Mouse (Mus musculus): Measurements from ENCODE around the gene Tubal3. TPM values are rescaled to one million over a fixed set of nuclear protein-coding genes. Genes with fewer than 3 reads are reported as not detected.
"Not testable (repeated sequence)": the region's sequence is repeated elsewhere in the genome, so short reads cannot be mapped to it uniquely, and the experiment has no call there.

The Tubal3 gene
- total RNA-seq (2021), result not detected
- long read RNA-seq, result 0 reads

DNA sequence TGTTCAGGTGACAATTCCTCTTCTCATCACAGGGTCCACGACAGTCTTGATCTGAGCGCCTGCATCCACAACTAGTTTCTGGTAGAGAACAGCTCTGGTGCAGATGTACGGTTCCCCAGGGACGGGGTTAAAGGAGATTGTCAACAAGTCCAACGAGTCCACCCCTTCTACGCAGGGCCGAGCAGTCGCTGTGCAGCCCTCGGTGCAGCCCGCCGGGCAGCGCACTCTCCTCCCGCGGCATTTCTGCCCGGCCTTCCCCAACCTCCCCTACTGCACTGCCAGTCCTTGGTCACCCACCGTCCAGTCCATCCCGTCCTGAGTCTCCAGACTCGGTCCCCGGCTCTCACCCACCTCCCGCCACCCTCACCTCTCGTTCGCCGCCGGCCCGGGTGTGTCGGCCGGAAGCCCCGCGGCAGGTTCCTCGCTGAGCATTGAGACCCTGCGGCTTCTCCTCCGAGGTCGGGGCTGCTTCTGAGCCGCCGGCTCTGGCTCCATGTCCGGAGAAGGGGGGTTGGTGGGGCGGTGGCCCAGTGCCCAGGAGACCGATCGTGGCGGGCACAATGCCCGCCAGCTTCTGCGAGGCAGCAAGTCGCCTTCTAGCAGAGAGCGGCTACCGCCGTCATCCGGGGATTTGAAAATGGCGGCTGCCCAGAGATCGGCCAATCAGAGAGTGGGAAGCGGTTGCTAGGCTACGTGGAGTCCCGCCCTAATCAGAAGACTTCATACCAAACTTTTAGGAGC, at the start of gene Tubal3, which contains the start of gene Net1:
Gene Tubal3 (plus strand): TSS at position 704 of the 741 bp plus-strand sequence.
Gene Net1 (minus strand): TSS at position 650 of the 741 bp plus-strand sequence.
- DNase-seq (ENCODE audit: low spot score in 2 of 2), result peak; percentile 71 to 91

DNA sequence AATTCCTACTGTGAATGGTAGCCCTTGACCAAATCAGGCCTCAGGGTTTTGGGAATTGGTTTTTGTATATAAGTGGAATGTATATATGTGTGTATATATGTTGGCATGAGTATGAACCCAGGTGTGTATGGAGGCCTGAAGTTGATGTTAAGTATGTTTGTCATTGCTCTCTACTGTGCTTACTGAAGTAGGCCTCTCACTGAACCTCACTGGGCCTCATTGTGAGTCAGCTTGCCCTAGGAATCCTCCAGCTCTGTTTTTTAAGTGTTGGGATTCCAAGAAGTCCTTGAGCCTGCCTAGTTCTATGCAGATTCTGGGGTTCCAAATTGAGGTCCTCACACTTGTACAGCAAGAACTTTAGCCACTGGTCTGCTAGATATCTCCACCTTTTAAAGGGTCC, 48.2 kb upstream of the Tubal3 start:
- DNase-seq (ENCODE audit: low spot score in 2 of 2), result no peak

DNA sequence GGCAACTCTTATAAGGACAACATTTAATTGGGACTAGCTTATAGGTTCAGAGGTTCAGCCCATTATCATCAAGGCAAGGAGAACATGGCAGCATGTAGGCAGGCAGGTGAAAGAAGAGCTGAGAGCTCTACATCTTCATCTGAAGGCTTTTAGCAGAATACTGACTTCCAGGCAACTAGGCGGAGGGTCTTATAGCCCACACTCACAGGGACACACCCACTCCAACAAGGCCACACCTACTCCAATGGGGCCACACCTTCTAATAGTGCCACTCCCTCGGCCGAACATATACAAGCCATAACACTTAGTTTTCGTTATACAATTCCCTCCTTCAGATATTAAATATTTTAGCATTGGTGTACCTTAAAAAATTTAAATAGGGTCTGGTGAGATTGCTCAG, 45.2 kb upstream of the Tubal3 start:
- no peak for DNase-seq (ENCODE audit: low spot score in 2 of 2)

- DNase-seq (ENCODE audit: low spot score in 2 of 2), result peak; percentile 30 to 62
Measured at GRCm38 (mm10) chr13:3876448-3876847, 41.6 kb upstream of the Tubal3 start.

GRCm38 (mm10) chr13:3877185-3877584, 40.9 kb upstream of the Tubal3 start:
- no peak for DNase-seq (ENCODE audit: low spot score in 2 of 2)

DNA sequence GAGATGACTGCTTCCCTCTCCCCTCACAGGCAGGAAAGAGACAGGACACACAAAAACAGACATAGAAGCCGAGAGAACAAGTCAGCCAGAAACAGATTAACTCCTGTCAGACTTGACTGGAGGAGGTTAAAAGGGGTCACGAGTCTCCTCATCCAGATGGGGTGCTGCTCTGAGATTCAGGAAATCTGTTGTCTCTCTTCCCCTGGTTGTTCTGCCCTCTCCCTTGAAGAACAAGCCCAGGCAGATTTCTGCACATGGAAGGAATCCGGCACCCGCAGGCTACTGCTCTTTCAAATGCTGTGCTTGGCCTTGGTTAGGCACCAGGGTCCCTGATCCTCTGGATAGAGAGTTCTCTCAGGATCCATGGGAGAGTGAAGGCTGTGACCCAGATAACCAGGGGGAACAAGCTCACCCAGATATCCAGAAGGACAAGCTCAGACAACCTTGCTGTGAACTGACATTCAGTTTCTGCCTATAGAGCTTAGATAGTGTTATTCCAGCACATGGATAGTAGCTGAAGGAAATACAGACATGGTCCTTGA, 40.3 kb upstream of the Tubal3 start:
- no peak for DNase-seq (ENCODE audit: low spot score in 2 of 2)

GRCm38 (mm10) chr13:3886663-3887062, 31.4 kb upstream of the Tubal3 start:
- no peak for DNase-seq (ENCODE audit: low spot score in 2 of 2)

GRCm38 (mm10) chr13:3889111-3889510, 29.0 kb upstream of the Tubal3 start:
- no peak for DNase-seq (ENCODE audit: low spot score in 2 of 2)

- no peak for DNase-seq (ENCODE audit: low spot score in 2 of 2)
Measured at GRCm38 (mm10) chr13:3890061-3890460, 28.0 kb upstream of the Tubal3 start.

DNA sequence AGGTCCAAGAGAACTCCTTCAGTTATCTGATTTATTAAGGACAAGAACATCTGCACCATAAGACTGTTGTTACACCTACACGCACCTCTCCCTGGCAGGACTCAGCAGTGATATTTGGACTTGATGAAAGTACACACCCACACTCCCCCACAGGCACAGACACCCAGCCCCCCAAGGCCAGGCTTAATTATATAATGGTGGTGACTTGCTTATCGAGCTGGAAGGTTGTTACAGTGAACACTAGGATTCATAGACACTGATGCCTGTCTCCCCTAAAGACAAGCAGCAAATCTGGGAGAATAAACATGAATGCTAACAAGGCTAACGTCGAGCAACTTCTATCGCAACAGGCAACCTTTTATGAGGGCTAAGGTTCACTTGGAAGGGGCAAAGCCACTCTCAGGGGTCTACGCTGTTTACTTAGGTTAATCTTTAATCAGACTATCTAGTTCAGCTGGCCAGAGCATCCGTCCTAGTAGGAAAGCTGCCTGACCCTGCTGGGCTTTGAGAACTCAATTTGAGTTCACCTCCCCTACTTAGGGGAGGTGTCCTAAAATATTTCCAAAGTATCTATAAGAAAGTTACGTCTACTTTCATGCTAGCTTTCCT, 26.5 kb upstream of the Tubal3 start:
- peak; percentile 22 to 28 for DNase-seq (ENCODE audit: low spot score in 2 of 2)

DNA sequence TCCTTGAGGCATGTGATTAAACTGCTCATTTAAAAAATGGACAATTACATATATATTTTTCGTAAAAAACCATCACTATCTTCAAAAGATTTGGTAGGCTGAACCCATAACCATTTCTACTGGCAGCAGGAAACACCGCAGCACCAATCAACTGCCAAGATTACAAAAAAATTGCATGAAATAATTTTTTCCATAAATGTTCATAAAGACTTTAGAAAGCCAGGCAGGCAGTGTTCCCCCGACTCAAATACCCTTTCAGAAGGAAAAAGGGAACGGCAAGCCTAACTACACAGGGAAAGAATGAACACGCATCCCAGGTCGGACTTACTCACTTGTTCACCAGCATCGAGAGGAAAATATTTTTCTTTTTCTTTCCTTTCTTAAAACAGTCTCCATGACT, 25.5 kb upstream of the Tubal3 start:
- DNase-seq (ENCODE audit: low spot score in 2 of 2), result no peak

GRCm38 (mm10) chr13:3893126-3893734, 24.8 kb upstream of the Tubal3 start:
- peak; percentile 82 to 90 for DNase-seq (ENCODE audit: low spot score in 2 of 2)

GRCm38 (mm10) chr13:3894549-3894948, 23.5 kb upstream of the Tubal3 start:
- DNase-seq (ENCODE audit: low spot score in 2 of 2), result no peak

GRCm38 (mm10) chr13:3895397-3895980, 22.6 kb upstream of the Tubal3 start:
- DNase-seq (ENCODE audit: low spot score in 2 of 2), result no peak

DNA sequence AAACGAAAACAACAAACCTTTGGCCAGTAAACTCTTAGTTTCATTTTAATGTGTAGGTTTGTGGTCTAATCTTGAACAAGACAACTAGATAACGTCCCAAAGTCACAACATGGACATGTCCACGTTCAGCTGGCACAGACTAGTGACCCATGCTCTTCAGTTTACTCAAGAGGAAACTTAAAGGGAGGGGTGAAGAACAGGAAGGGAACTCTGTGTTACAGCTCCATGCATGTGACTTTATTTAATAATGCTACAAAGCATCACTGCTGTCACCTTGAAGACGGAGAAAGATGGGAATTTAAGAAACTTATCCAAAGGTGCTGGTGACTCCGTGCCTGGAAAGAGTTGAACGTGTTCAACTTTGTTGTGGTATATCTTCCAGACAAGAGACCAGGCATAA, 22.0 kb upstream of the Tubal3 start:
- DNase-seq (ENCODE audit: low spot score in 2 of 2), result no peak

DNA sequence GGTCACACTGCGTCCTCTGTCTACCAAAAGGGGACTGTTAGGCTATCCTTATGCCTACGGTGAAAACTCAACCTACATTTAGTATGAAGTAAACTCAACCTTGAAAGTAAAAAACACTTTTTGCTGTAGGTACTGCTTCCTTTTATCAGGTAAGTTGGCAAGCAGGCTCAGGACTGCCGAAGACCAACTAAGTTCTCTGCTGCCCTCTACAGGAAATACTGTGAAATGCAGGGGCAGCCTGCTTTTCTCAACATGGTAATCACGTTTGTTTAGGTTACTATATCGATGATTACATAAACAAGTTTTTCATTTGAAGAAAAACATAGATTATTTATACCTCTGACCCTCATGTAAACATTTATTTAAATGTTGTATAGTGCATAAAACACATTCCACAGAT, 21.2 kb upstream of the Tubal3 start:
- peak; percentile 47 to 86 for DNase-seq (ENCODE audit: low spot score in 2 of 2)

- not testable (repeated sequence) for DNase-seq (ENCODE audit: low spot score in 2 of 2)
Measured at GRCm38 (mm10) chr13:3898202-3898601, 19.9 kb upstream of the Tubal3 start.

DNA sequence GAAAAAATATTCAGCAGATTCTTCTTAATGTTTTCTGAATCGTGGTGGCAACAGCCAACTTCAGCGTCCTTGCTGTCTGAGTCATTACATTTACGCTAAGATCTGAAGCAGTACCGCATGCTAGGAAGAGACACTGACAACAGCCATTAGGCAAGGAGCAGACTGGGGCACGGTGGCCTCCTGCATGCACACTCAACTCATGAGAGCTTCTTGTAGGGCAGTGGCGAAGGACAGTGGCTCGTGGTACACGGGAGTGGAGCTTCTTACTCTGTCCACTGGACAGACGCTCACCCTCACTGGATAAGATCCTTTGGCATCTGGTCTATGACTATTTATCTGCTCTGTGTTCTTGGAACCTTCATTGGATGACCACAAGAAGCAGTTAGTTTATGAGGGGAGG, 18.8 kb upstream of the Tubal3 start:
- DNase-seq (ENCODE audit: low spot score in 2 of 2), result no peak

GRCm38 (mm10) chr13:3907151-3907696, 10.8 kb upstream of the Tubal3 start:
- DNase-seq (ENCODE audit: low spot score in 2 of 2), result no peak

GRCm38 (mm10) chr13:3908262-3908661, 9.8 kb upstream of the Tubal3 start:
- DNase-seq (ENCODE audit: low spot score in 2 of 2), result no peak

GRCm38 (mm10) chr13:3910356-3910755, 7.7 kb upstream of the Tubal3 start:
- DNase-seq (ENCODE audit: low spot score in 2 of 2), result no peak
